Mouse (Mus musculus) kidney, postnatal 4 days (tissue): ENCODE measurements at regions not wholly inside any gene's neighbourhood (a gene's known extent, or its start where the extent isn't known, plus 50 kb on each side); places are given as distances from the start of the nearest gene placed in this dataset.

Experiments used
- DNase-seq, 2 experiments: peaks; one replicate each; pipeline ENCODE4 v3.0.0; 2021; ENCODE audit warnings: mixed read lengths in 2 of 2

DNA sequence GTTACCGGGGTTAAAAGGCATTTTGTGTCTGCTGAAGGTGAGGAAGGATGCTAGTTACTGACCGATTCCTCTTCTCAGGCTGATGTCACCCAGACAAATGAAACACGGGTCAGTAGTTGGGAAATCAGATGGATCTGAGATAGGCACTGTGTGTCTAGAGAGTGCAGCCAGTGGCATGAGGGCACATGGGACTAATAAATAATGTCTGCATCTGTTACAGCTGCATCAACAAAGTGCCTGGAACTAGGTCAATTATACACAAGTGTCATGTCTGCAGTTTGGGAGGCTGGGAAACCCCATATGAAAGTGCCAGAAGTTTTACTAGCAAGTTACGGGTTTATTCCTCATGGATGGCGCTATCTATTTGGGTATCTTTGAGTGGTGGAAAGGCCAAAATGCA, 68.8 kb downstream of the Cxcl12 start:
- DNase-seq = no peak

DNA sequence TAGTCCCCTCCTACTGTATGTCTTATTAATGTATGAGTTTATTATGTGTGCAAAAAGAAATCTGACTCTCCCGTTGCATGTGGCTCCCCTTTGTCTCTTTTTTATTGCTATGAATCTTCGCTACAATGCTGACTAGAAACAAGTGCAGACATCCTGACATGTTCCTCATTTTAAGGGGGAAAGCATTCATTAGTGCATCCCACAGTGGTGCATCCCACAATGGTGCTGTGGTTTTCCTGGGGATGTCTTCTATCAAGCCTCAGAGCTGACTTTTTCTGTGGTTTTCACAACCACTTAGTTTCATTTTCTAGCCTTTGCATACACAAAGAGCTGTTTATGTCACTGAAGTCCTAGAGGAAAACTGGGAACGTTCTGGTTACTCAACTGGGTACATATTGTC, 72.9 kb downstream of the Cxcl12 start:
- no peak for DNase-seq

DNA sequence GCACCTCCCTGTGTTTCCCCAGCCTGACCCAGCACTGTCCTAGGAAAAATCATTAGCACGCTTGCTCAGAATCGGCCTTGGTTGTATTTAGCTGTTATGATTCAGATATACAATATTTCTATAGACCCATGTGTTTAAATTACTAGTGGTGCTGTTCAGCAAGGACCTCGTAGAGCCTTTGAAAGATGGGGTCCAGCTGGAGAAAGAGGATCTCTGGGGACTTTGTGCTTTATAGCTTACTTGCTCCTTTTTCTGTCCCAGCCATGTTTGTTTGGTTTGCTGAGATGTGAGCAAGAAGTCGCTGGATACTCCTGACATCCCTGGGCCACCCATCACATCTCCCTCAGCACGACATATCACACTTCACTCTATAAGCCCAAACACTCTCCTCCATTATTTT, 77.1 kb downstream of the Cxcl12 start:
- no peak for DNase-seq

DNA sequence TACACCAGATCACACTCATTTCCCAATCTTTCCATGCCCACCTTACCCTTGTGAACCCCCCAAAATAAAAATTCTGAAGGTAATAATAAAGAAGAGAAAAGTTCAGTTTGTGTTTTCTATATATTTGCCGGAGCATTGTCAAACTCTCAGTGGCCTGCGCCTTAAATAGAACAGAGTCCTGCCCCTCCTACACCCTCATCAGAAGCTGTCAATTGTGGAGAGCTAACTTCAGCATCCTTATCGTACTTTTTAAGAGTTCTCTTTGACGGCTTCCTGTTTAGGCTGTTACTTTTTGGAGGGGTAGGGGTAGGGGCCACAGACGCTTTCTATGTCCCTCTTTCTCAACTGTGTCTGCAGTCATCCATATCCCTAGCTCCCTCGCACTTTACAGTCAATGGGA, 77.5 kb downstream of the Cxcl12 start:
- DNase-seq = no peak

DNA sequence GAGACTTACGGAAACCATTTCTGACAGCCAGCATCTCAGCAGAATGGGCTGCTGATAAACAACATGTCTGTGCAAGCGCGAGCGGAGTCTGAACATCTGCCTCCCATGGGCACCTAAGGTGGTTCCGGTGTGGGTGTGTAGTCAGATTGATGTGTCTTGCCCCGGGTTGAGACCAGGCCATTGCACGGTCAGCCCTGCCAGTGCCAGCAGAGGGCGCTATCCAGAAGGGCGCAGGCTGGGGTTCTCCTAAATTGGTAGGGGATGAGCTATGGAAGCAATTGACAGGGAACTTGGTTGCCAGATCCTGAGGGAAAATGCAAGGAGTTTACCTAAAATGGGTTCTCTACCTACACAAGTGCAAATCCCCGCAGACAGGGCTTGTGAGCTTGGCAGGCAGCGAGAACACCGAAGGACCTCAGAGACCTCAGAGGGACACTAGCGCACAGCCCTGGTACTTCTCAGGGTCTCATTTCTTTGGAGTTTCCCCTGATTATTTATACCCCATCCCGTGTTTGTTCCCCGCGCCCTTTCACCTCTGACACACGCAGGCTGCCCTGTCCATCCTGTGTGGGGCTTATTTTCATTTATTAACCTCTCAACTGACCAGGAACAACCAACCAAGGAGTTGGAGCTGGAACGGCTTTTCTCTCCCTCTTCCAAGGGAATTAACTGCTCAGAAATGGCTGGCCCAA, 81.0 kb downstream of the Cxcl12 start:
- peak; percentile 73 to 74 for DNase-seq

DNA sequence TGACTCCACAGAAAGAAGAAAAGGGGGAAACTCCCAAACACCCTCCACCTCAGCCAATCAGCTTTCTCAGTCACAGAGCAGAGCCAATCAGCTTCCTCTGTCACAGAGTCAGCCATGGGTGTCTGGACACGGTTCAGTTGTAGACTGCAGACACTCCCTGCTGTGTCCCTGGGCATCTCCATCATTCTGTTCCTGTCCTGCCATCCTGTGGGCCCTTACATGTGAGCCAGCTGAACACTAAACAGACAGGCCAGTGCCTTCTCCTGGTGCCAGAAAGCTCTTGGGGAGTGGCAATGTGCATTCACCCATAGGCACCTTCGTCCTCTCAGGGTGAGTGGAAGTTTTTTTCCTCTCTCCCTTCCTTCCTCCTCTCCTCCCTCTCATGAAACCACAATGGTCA, 81.7 kb downstream of the Cxcl12 start:
- DNase-seq = peak; percentile 23 to 32

DNA sequence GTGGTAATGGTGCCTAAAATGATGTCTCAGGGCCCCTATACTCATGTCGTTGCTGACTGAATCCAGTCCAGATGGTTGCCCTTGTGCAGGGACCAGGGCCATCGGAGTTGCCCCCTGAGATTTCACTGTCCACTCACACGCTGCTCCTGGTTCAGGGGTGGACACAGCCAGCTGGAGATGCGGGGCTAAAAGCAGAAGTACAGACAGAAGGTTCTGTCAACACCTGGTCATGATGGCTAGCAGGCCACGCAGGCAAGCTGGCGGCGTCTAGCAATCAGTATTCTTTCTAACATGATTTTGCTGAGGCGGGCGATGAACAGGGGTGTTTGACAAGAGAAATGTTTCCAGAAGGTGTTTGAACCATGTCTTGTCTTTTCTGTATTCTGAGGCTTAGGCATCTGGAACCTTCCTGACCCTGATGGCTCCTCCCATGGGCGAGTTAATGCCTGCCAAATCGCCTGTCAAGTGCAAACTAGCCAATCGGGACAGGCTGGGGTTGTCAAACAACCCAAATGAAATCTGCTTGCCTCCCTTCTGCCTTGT, 83.1 kb downstream of the Cxcl12 start:
- DNase-seq = no peak

DNA sequence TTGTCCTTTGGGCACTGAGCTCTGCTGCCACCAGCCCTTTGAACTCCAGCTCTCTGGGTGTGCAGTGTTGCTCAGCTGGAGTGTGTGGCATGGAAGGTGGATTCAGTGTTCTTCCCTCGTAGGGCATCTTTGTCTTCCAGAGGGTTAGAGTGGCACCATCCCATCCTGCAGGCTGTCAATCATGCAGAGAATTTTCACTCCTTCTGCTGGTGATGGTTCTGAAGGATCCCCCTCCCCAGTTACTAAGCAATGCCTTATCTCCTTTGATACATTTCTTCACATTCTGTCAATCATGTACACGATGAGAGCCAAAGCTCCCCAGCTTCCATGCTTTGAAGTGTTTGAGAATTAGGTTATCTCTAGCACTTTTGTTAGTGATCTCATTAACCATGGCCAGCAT, 84.0 kb downstream of the Cxcl12 start:
- no peak for DNase-seq

DNA sequence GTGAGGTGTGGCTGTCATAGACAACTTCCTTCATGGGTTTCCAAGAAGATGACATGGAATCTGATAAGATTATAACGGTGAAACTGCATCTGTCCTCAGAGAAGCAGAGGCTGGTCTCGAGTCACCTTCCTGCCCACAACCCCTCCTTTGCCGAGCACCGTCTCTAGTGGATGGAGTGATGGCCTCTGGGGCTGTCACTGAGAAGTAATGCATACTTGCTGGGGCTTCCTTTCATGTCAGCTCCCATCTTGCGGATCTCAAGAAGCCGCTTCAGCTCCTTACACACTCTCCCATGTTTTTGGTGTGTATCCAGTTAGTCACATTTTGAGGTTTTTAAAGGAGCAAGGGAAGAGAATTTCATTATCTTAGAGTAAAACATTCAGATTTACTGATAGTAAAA, 84.7 kb downstream of the Cxcl12 start:
- no peak for DNase-seq

DNA sequence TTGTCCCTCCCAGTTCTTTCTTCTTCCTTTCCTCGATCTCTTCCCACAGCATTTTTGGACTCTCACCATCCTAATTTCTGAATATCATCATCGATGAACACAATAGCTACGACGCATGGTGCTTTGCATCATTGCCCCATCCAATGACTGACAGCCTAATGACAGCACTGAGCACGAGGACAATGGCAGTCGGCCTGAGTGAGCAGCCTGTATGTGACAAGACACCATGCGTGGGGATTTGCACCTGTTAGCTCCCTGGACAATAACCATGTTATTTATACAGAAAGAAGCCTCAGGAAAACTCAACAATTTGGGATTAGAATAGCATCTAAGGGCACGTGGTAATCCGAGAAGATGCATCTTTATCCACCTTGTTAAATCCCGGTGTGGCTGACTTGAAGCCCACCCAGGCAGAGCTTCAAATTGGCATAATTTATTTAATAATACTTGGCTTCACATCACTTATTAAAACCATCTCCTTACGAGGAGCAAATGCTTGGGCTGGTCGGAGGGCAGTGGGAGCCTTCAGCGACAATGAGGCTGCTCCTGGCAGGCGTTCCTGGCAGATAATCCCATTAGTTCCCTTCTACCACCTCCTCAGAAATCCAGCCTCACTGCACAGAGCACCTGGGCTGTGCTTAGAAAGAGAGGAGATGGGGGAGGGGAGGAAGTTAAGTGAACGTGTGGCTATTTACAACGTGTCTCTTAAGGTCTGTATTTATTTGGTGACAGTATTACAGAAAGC, 85.4 kb downstream of the Cxcl12 start:
- DNase-seq = no peak

DNA sequence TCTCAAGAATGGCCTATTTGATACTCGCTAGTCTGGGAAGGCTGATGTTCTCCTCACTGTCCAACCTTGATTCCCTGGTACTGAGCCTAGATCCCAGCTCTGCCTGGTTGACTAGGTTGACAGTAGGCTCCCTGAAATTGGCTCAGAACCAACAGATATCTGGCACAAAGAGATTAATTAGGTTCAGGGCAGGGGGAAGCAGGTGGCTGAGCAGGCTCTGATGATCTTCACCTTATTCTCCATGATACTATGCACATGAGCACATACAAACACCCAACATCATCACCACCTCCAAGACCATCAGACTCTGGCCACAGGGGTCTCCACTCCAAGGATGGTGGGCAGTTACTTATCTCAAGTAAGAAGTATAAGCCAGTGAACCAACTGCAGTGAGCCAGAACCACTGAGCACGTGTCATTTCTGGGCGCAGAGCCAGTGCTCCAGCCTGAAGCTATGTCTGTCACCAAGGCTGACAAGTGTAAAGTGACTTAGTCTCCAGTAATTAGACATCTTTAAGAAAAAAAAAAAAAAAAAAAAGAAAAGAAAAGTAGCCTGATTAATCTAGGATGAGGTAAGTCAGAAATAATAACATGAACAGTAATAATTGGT, 86.4 kb downstream of the Cxcl12 start:
- peak; percentile 81 to 85 for DNase-seq

DNA sequence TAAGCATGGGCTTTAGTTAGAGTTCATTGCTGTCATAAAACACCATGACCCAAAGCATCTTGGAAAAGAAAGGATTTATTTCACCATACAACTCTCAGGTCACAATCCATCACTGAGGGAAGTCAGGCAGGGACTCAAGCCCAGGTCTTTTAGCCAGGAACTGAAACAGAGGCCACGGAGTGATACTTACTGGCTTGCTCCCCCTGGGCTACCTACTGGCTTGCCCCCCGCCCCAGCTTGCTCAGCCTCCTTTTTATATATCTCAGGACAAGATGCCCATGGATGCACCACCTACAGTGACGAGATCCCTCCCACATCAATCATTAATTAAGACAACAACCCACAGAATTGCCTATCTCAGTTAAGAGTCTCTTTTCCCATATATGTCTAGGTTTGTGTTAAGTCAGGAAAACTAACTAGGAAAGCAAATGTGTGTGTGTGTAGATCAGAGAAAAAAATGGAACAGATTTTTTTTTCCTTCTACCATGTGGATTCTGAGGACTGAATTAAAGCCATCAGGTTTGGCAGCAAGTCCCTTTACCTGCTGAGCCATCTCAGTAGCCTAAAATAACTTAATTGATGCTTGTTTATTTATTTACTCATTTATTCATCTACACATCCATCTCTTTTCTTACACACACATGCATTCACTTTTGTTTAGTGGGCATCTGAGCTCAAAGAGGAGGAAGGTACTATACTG, 87.2 kb downstream of the Cxcl12 start:
- no peak for DNase-seq

DNA sequence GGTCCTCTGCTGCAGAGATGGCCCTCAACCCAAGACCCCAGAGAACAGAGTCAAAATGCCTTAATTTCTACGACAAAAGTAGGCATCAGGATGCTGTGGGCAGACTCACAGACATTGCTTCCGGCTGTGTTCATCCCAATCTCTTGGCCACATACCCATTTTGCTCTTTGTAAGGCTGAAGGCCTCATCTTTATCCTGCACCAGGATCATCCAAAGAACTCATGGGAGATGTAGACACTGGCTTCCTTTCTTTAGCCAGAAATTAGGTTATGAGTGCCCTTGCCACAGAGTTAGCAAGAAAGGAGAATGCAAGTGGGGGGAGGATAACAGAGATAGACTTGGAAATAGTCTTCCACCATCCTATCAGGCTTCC, 87.8 kb downstream of the Cxcl12 start:
- no peak for DNase-seq

DNA sequence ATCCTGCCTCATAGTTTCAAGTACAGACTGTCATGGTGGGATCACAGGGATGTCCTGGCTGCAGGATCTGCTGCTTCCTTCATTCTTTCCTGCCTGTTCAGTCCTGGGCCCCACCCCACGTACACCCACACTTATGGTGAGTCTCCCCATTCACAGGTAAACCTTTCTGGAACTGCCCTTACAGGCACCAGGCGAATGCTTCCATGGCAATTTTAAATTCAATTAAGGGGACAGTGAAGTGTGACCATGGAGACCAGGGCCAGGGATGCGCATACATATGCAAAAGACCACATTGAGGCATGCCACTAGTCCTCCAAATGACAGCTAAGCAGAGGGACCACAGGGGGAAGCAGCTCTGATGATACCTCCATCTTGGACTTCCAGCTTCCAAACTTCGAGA, 89.3 kb downstream of the Cxcl12 start:
- DNase-seq = no peak

DNA sequence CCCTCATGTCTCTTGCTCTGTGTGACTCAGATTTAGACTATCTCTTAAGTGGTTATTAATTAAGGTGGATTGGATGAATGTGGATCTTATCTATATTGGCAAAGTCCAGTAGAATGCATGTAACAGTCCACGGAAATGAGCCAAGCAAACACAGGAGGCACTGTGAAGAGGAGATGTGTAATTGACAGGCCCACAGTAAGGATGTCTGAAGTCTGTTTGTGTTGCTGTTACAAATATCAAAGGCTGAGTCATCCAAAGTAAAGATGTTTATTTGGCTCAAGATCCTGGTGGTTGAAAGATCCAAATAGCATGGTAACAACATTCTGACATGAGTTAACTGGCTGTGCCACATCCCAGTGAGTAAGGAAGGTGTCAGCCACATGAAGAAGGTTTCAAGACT, 99.6 kb downstream of the Cxcl12 start:
- no peak for DNase-seq

DNA sequence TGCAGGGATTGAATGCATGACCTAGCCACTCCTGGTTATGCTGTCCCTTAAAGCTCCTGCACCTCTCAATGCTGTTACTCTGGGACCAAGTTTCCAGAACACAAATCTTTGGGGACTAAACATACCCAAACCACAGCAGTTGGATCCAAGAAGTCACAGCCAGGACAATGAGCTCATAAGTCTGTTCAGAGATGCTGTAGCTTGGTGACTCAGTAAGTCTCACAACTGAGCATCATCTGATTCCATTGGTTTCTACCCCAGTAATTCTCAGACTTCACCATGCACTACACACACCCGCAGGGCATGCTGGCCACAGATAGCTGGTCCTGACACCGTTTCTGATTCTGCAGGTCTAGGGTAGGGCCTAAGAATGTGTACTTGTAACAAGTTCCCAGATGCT, 100.0 kb downstream of the Cxcl12 start:
- no peak for DNase-seq

DNA sequence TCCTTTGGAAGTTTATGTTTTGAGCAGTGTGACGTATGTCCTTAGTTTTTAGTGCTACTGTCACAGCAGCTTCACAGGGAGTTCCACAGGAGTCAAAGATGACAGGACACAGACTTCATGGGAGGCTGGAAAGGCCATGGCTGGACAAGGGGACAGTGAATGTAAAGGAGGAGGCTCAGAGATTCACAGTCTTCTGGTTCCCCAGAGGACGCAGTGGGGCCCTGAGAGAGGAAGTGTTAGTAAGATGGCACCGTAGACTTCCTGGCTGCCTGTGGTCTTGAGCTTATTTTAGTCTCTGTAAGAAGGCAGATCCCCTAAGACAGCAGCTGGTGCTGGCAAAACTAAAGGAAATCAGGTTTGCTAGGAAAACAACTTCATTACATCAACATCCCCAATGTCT, 101.9 kb downstream of the Cxcl12 start:
- no peak for DNase-seq

DNA sequence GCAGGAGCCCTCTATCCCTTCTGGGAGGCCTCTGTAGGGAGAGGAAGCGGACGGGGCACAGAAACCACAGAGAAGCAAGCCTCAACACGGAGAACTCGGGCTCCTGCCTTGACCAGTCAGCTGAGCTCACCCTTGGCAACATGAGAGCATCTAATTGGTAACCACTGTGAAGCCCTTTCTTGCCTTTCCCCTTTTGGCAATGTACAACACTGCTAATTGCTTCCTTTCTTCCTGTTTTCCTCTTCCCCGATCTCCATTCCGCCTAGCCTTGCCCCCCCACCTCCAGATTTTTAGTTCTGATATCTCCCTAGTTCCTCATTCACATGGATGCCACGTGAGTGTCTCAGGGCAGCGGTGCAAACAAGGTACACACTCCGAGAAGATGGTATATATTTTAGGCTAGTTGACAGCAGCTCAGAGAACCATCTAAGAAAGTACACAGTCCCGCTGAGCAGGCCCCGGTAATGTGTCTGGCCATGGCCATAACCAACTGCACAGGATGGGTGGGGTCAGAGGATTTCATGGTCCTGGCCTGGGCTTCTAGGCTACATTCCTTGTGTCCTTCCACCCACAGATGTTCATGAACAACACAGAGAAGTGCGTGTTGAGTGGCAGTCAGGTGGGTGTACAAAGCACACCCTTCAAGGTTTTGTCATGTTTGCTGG, 103.4 kb downstream of the Cxcl12 start:
- peak in 1 of 2 experiments; percentile 37 for DNase-seq

DNA sequence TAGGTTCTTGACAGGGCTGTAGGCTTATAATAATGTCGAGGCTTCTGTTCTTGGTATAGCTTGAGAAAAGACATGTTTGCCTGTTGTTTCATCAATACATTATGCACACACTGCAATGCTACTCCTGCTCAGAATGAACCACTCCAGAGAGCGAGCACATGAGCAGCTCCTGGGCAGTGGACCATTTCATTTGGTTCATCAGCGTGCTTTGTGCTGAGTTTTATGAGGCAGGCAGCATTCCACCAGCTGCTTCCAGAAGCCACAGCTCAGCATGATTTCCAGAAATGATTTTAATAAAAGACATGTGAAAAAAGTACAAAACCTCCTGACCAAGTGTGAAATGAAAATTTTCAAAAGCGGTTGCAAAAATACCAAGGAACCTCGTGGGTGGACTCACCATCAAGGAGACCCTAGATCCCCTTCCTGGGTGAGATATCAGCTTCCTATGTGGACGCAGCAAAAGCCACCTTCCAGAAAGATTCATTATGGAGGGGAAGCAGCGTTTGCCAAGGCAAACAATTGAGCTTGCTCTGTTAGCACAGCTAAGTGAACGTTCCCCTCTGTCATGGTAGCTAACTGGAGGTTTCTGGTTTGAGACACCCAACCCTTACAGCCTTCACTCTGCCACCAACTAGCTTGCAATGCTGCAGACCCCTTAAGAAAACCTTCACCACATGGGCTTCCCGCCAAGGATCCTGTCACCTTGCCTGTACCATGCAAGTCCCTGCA, 104.1 kb downstream of the Cxcl12 start:
- DNase-seq = peak; percentile 48 to 68

DNA sequence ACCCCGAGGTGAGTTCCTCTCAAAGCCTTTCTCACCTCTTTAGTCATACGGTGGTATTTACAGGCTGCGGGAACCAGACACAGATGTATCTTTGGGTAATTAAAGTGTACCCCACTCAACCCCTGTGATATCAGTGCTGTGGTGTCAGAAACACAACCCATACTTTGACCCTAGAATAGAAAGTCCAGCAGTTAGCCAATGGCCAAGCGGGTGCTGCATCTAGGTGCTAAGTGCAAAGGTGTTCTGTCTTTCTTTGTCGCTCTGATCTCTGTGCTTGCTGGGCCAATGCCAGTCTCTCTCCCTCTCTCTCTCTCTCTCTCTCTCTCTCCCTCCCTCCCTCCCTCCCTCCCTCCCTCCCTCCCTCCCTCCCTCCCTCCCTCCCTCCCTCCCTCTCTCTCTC, 107.6 kb downstream of the Cxcl12 start:
- no peak for DNase-seq

DNA sequence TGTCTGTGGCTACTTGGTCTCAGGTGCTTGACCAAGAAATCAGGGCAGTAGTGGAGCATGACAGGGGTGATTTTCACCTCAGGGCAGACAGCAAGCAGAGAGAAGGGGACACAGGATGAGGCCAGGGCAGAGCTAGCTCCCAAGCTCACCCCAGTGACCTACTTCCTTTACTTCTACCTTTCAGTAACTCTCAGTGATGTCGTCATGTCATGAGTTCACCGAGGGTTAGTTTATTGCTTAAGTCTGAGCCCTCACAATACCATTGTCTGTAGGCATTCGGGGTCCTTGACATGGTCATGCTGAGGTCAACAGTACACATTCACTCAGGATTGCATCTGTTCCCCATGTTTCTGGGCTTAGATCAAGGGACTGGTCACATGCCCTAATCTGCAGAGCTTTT, 108.5 kb downstream of the Cxcl12 start:
- no peak for DNase-seq

DNA sequence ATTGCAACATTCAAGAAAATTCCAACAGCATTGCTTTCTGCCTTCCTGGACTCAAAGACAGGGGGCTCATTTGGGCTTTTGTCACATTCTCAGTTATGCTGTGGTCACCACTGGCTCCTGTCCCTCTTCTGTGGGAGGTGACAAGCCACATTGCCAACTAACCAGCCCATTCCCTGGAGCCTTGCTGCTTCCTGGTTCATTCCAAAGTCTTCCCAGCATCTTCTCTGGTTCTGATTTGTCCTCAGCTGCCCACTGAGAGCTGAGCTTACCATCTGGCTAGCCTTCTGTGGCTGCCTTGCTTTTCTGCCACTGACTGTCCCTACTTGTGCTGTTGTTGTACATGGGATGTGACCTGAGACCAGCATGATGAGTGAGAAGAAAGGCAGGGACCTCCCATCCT, 111.0 kb downstream of the Cxcl12 start:
- no peak for DNase-seq
